Mouse (Mus musculus): ENCODE results near the gene Nr4a3. TPM values are rescaled to one million over a fixed set of nuclear protein-coding genes. Genes with fewer than 3 reads are reported as not detected.

The Nr4a3 gene
- polyA plus RNA-seq, 1 experiment from 2014 or later = 0.04 TPM

- Histone ChIP-seq H3K36me3 (ENCODE audit: insufficient read depth, low read length) (no peaks in the 10 kb centered on the region), H3K4me3 (replicated peaks; ENCODE audit: low read depth, low read length) (no peak overlapping the region), H3K9ac (ENCODE audit: low read depth, low read length) (no peak overlapping the region), H3K27ac (no peak overlapping the region), H3K9me3 (replicated peaks; ENCODE audit: low read length) (no peaks in the 10 kb centered on the region), H3K4me2 (ENCODE audit: low read length) (no peak overlapping the region), H3K27me3 (ENCODE audit: insufficient read depth, low read length) (no peaks in the 10 kb centered on the region), H3K4me1 (replicated peaks; ENCODE audit: insufficient read depth, low read length) (no peaks in the 10 kb centered on the region)
- 83% methylated on average over 6 of the region's 6 CpGs for WGBS
- TF ChIP-seq CTCF (IDR thresholded peaks at IDR 0.05; ENCODE audit: low read depth) = no peak
- ATAC-seq (replicated peaks; ENCODE audit: low FRiP score, low read depth) = no peak
- no peak for DNase-seq (ENCODE audit: low spot score)
Observed at GRCm38 (mm10) chr4:48087497-48087896, 42.5 kb downstream of the Nr4a3 start.

DNA sequence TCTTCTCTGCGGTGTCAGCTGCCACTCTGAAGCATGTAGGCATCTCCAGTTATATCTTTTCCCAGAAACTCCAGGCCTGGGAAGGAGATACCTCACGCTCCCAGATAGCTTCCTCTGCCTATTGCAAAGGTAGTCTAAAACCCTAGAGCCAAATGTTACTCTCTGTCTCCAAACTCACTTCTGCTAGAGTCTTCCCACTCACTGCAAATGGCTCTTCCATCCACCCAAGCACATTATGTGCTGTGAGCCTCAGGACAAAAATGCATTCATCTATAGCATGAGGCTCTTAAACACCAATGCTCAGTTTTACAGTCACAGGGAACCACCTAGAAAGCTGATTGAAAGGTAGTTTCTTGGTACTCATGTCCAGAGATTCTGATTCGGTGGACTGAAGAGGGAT lies 48.3 kb downstream of the Nr4a3 start:
- Histone ChIP-seq H3K4me3 (replicated peaks; ENCODE audit: low read depth, low read length) (no peak overlapping the region), H3K27me3 (ENCODE audit: insufficient read depth, low read length) (no peaks in the 10 kb centered on the region), H3K27ac (no peak overlapping the region), H3K4me2 (ENCODE audit: low read length) (no peak overlapping the region), H3K9ac (ENCODE audit: low read depth, low read length) (no peak overlapping the region), H3K9me3 (replicated peaks; ENCODE audit: low read length) (no peaks in the 10 kb centered on the region), H3K36me3 (ENCODE audit: insufficient read depth, low read length) (no peaks in the 10 kb centered on the region), H3K4me1 (replicated peaks; ENCODE audit: insufficient read depth, low read length) (no peaks in the 10 kb centered on the region)
- 86% methylated on average over 3 of the region's 3 CpGs for WGBS
- no peak for TF ChIP-seq CTCF (IDR thresholded peaks at IDR 0.05; ENCODE audit: low read depth)
- DNase-seq (ENCODE audit: low spot score) (no peak), ATAC-seq (replicated peaks; ENCODE audit: low FRiP score, low read depth) (no peak)

DNA sequence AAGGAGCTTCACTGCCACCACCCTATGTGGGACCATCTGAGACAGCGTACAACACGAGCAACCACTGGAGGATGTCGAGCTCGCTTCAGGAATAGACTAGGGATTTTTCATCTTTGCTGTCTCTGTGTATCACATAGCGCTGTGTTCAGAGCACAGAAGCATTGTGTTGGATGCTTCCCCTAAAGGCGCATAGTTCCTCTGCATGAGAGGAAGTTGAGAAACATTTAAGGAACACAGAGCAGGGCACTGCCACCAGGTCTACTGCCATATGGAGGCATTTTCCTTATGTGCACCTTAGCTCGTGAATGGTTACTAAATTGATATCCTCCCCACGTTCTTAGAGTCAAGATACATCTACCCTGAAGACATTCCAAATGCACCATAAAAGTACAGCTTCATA lies 55.3 kb downstream of the Nr4a3 start:
- Histone ChIP-seq H3K4me1 (replicated peaks; ENCODE audit: insufficient read depth, low read length) (no peaks in the 10 kb centered on the region), H3K36me3 (ENCODE audit: insufficient read depth, low read length) (no peaks in the 10 kb centered on the region), H3K9ac (ENCODE audit: low read depth, low read length) (no peak overlapping the region), H3K9me3 (replicated peaks; ENCODE audit: low read length) (no peaks in the 10 kb centered on the region), H3K27ac (no peak overlapping the region), H3K27me3 (ENCODE audit: insufficient read depth, low read length) (no peaks in the 10 kb centered on the region), H3K4me3 (replicated peaks; ENCODE audit: low read depth, low read length) (no peak overlapping the region), H3K4me2 (ENCODE audit: low read length) (no peak overlapping the region)
- WGBS = 82% methylated on average over 8 of the region's 8 CpGs
- TF ChIP-seq CTCF (IDR thresholded peaks at IDR 0.05; ENCODE audit: low read depth) = no peak
- DNase-seq (ENCODE audit: low spot score) (no peak), ATAC-seq (replicated peaks; ENCODE audit: low FRiP score, low read depth) (no peak)

GRCm38 (mm10) chr4:48101981-48102380 lies 57.0 kb downstream of the Nr4a3 start:
- WGBS = 87% methylated on average over 2 of the region's 2 CpGs

DNA sequence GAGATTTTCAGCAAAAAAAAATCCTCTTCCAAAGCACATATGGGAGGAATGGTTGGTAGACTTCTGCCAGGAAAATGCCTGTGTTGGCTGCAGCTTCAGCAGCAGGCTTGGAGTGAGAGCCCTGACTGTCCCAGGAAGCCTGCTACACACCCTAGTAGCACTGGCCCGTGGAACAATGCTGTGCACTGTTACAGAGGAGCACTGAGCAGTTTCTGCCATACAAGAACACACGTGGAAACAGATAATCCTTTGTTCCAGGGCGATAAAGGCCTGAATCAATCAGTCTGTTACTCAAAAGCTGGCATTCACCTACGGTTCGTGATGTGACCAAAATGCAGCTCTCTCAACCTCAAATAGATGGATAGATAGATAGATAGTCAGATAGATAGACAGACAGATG lies 60.4 kb downstream of the Nr4a3 start:
- 80% methylated on average over 5 of the region's 5 CpGs for WGBS
- H3K27ac ChIP-seq = no peak overlapping the region
- no peak for TF ChIP-seq CTCF (IDR thresholded peaks at IDR 0.05; ENCODE audit: low read depth)
- DNase-seq (ENCODE audit: low spot score) = no peak
- no peak for ATAC-seq (replicated peaks; ENCODE audit: low FRiP score, low read depth)
- no peaks in the 10 kb centered on the region for H3K9me3 ChIP-seq (replicated peaks; ENCODE audit: low read length)
- H3K4me3 ChIP-seq (replicated peaks; ENCODE audit: low read depth, low read length) = no peak overlapping the region
- no peaks in the 10 kb centered on the region for H3K36me3 ChIP-seq (ENCODE audit: insufficient read depth, low read length)
- H3K9ac ChIP-seq (ENCODE audit: low read depth, low read length) = no peak overlapping the region
- H3K4me1 ChIP-seq (replicated peaks; ENCODE audit: insufficient read depth, low read length) = no peaks in the 10 kb centered on the region
- H3K4me2 ChIP-seq (ENCODE audit: low read length) = no peak overlapping the region
- no peaks in the 10 kb centered on the region for H3K27me3 ChIP-seq (ENCODE audit: insufficient read depth, low read length)

More at GRCm38 (mm10) chr4:48101981-48102380, 57.0 kb downstream of the Nr4a3 start:
- H3K9me3 ChIP-seq (replicated peaks; ENCODE audit: low read length) = no peaks in the 10 kb centered on the region
- ATAC-seq (replicated peaks; ENCODE audit: low FRiP score, low read depth) (no peak), DNase-seq (ENCODE audit: low spot score) (no peak)
- no peaks in the 10 kb centered on the region for H3K27me3 ChIP-seq (ENCODE audit: insufficient read depth, low read length)
- no peak overlapping the region for H3K4me2 ChIP-seq (ENCODE audit: low read length)
- H3K9ac ChIP-seq (ENCODE audit: low read depth, low read length) = no peak overlapping the region
- no peak for TF ChIP-seq CTCF (IDR thresholded peaks at IDR 0.05; ENCODE audit: low read depth)
- H3K36me3 ChIP-seq (ENCODE audit: insufficient read depth, low read length) = no peaks in the 10 kb centered on the region
- H3K27ac ChIP-seq = no peak overlapping the region
- H3K4me3 ChIP-seq (replicated peaks; ENCODE audit: low read depth, low read length) = no peak overlapping the region
- no peaks in the 10 kb centered on the region for H3K4me1 ChIP-seq (replicated peaks; ENCODE audit: insufficient read depth, low read length)

DNA sequence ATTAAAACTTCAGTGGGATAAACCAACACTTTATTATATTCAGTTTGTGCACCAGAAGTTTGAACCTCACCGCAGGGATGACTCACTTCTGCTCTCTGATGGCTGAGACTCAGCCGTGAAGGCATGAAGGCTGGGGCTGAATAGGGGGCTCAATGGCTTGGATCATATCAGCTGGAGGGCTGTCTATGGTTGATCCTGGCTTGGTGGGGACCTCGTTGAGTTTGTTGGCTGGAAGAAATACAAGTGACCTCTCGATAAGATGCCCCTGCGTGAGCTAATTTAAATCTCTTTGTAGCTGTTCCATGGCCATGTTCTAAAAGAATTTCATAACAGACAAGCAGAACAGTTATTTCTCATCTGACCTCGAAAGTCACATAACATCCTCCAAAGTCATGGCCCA lies 62.1 kb downstream of the Nr4a3 start:
- Histone ChIP-seq H3K4me3 (replicated peaks; ENCODE audit: low read depth, low read length) (no peak overlapping the region), H3K9me3 (replicated peaks; ENCODE audit: low read length) (no peaks in the 10 kb centered on the region), H3K27ac (no peak overlapping the region), H3K4me1 (replicated peaks; ENCODE audit: insufficient read depth, low read length) (no peaks in the 10 kb centered on the region), H3K27me3 (ENCODE audit: insufficient read depth, low read length) (no peaks in the 10 kb centered on the region), H3K9ac (ENCODE audit: low read depth, low read length) (no peak overlapping the region), H3K4me2 (ENCODE audit: low read length) (no peak overlapping the region), H3K36me3 (ENCODE audit: insufficient read depth, low read length) (no peaks in the 10 kb centered on the region)
- TF ChIP-seq CTCF (IDR thresholded peaks at IDR 0.05; ENCODE audit: low read depth) = no peak
- ATAC-seq (replicated peaks; ENCODE audit: low FRiP score, low read depth) (no peak), DNase-seq (ENCODE audit: low spot score) (no peak)
- WGBS = 81% methylated on average over 6 of the region's 6 CpGs

DNA sequence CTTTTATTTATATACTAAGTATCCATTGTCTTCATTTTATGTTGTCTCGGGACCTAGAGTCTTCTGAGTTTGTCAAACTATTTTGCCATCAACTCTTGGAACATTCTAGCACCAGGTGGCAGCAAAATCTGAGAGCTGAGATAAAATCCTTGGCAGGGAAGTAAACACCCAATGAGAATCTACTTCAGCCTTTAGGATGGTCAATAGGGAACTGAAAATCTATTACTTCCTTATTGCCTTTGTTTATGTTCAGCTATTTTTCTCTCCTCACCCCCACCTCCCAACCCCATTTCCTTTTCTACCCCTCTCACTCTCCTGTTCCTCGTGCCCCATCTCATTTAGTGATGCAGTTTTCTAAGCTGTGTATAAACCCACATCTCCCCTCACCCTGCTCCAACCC lies 63.6 kb downstream of the Nr4a3 start:
- Histone ChIP-seq H3K36me3 (ENCODE audit: insufficient read depth, low read length) (no peaks in the 10 kb centered on the region), H3K27me3 (ENCODE audit: insufficient read depth, low read length) (no peaks in the 10 kb centered on the region), H3K4me3 (replicated peaks; ENCODE audit: low read depth, low read length) (no peak overlapping the region), H3K27ac (no peak overlapping the region), H3K9ac (ENCODE audit: low read depth, low read length) (no peak overlapping the region), H3K4me1 (replicated peaks; ENCODE audit: insufficient read depth, low read length) (no peaks in the 10 kb centered on the region), H3K9me3 (replicated peaks; ENCODE audit: low read length) (no peaks in the 10 kb centered on the region), H3K4me2 (ENCODE audit: low read length) (no peak overlapping the region)
- 79% methylated on average over 2 of the region's 2 CpGs for WGBS
- ATAC-seq (replicated peaks; ENCODE audit: low FRiP score, low read depth) (no peak), DNase-seq (ENCODE audit: low spot score) (no peak)
- 0 out of 2 replicates have a peak, but pooled peaks have one; percentile 16 for TF ChIP-seq CTCF (IDR thresholded peaks at IDR 0.05; ENCODE audit: low read depth)

Measured in kidney, postnatal 0 days (tissue).